ENCODE assay signal across 17 mouse cellular contexts in genomic region chr12:84855084-84855625, GRCm38 (mm10). TPM values are rescaled to one million over a fixed set of nuclear protein-coding genes. Genes with fewer than 3 reads are reported as not detected.
A peak's percentile ranks its signal among the peaks of the same experiment; 100 is the strongest.
DNase-seq lines count a peak whose midpoint lies in the region; ATAC-seq and TF ChIP-seq lines count a peak whose summit lies in the region.
"Had no signal": no experiment of that assay in that cellular context is flagged by ENCODE, and none has a peak within 500 bp of the region (broad histone marks: within the 10 kb centered on the region; RNA-seq: fewer than 3 reads in every experiment).

No protein-coding gene starts in this region.

- ATAC-seq in midbrain, embryonic 11.5 days (ENCODE audit: low FRiP score): no peak
- ATAC-seq in midbrain, embryonic 15.5 days (replicated peaks): no peak
- peak; percentile 67 for ATAC-seq in granulocyte monocyte progenitor cell, adult 5-6 weeks (replicated peaks; ENCODE audit: poor library complexity, severe bottlenecking)
- ATAC-seq in liver, postnatal 0 days: peak; percentile 41
- ATAC-seq in hindbrain, embryonic 13.5 days (ENCODE audit: low FRiP score): no peak
- ATAC-seq: CD4-positive, CD25-positive, alpha-beta regulatory T cell, adult 4 months; forebrain, embryonic 15.5 days; intestine, embryonic 15.5 days had no signal

- no peaks in the 10 kb centered on the region for H3K36me3 ChIP-seq in midbrain, embryonic 11.5 days (ENCODE audit: control insufficient read depth, insufficient read depth, low read length)
- no peaks in the 10 kb centered on the region for H3K36me3 ChIP-seq in midbrain, embryonic 15.5 days (replicated peaks)
- no peaks in the 10 kb centered on the region for H3K36me3 ChIP-seq in liver, postnatal 0 days (replicated peaks; ENCODE audit: insufficient read depth, low read length)
- H3K36me3 ChIP-seq in hindbrain, embryonic 13.5 days: no peaks in the 10 kb centered on the region
- H3K36me3 ChIP-seq: embryonic facial prominence, embryonic 10.5 days; forebrain, embryonic 15.5 days; intestine, embryonic 15.5 days; limb, embryonic 10.5 days had no signal

- TF ChIP-seq CTCF in liver, postnatal 0 days (IDR thresholded peaks at IDR 0.05; ENCODE audit: low read depth): no peak

- H3K4me2 ChIP-seq in midbrain, embryonic 11.5 days: no peak overlapping the region
- no peak overlapping the region for H3K4me2 ChIP-seq in midbrain, embryonic 15.5 days
- no peak overlapping the region for H3K4me2 ChIP-seq in liver, postnatal 0 days (ENCODE audit: low read depth, low read length)
- no peak overlapping the region for H3K4me2 ChIP-seq in hindbrain, embryonic 13.5 days
- H3K4me2 ChIP-seq: forebrain, embryonic 15.5 days; intestine, embryonic 15.5 days had no signal

- H3K27ac ChIP-seq in midbrain, embryonic 11.5 days (ENCODE audit: low read depth, low read length): no peak overlapping the region
- H3K27ac ChIP-seq in midbrain, embryonic 15.5 days: no peak overlapping the region
- peak overlapping the region; percentile 57 for H3K27ac ChIP-seq in liver, postnatal 0 days (ENCODE audit: low read depth)
- H3K27ac ChIP-seq in hindbrain, embryonic 13.5 days: no peak overlapping the region
- H3K27ac ChIP-seq: embryonic facial prominence, embryonic 10.5 days; forebrain, embryonic 15.5 days; intestine, embryonic 15.5 days; limb, embryonic 10.5 days had no signal

- H3K9me3 ChIP-seq in midbrain, embryonic 11.5 days (ENCODE audit: control insufficient read depth, low read length): no peaks in the 10 kb centered on the region
- H3K9me3 ChIP-seq in midbrain, embryonic 15.5 days: no peaks in the 10 kb centered on the region
- no peaks in the 10 kb centered on the region for H3K9me3 ChIP-seq in liver, postnatal 0 days (ENCODE audit: low read length)
- H3K9me3 ChIP-seq in hindbrain, embryonic 13.5 days: no peaks in the 10 kb centered on the region
- H3K9me3 ChIP-seq: embryonic facial prominence, embryonic 10.5 days; forebrain, embryonic 15.5 days; intestine, embryonic 15.5 days; limb, embryonic 10.5 days had no signal

- H3K27me3 ChIP-seq in midbrain, embryonic 11.5 days (ENCODE audit: control insufficient read depth, insufficient read depth, low read length): no peaks in the 10 kb centered on the region
- no peaks in the 10 kb centered on the region for H3K27me3 ChIP-seq in midbrain, embryonic 15.5 days (replicated peaks)
- no peaks in the 10 kb centered on the region for H3K27me3 ChIP-seq in liver, postnatal 0 days (ENCODE audit: insufficient read depth, low read length)
- no peaks in the 10 kb centered on the region for H3K27me3 ChIP-seq in hindbrain, embryonic 13.5 days
- H3K27me3 ChIP-seq: forebrain, embryonic 15.5 days; intestine, embryonic 15.5 days had no signal

- WGBS in midbrain, embryonic 11.5 days: 82% methylated on average over 4 of the region's 4 CpGs
- WGBS in midbrain, embryonic 15.5 days: 85% methylated on average over 4 of the region's 4 CpGs
- WGBS in liver, postnatal 0 days (ENCODE audit: insufficient replicate concordance): 69% methylated on average over 4 of the region's 4 CpGs
- 91% methylated on average over 4 of the region's 4 CpGs for WGBS in hindbrain, embryonic 13.5 days

- DNase-seq in midbrain, embryonic 11.5 days (ENCODE audit: low spot score, missing footprints): peak; percentile 57
- DNase-seq in liver, postnatal 0 days: no peak
- DNase-seq in adrenal gland, postnatal 14 days: no peak
- DNase-seq in cerebellum, adult 11-12 months: no peak
- DNase-seq: cerebellum, adult 9-11 months; gastrocnemius, postnatal 14 days; kidney, postnatal 25 days; right cerebral cortex, postnatal 14 days had no signal

- H3K4me3 ChIP-seq in midbrain, embryonic 11.5 days (ENCODE audit: low read depth, low read length): no peak overlapping the region
- H3K4me3 ChIP-seq in midbrain, embryonic 15.5 days: no peak overlapping the region
- no peak overlapping the region for H3K4me3 ChIP-seq in liver, postnatal 0 days (ENCODE audit: low read depth, low read length)
- no peak overlapping the region for H3K4me3 ChIP-seq in hindbrain, embryonic 13.5 days
- H3K4me3 ChIP-seq: embryonic facial prominence, embryonic 10.5 days; forebrain, embryonic 15.5 days; intestine, embryonic 15.5 days; limb, embryonic 10.5 days had no signal

- no peak for TF ChIP-seq EP300 in liver, postnatal 0 days (IDR thresholded peaks at IDR 0.05; ENCODE audit: low read depth)

- no peak overlapping the region for H3K9ac ChIP-seq in midbrain, embryonic 11.5 days (ENCODE audit: low read length)
- H3K9ac ChIP-seq in midbrain, embryonic 15.5 days: no peak overlapping the region
- H3K9ac ChIP-seq in liver, postnatal 0 days (replicated peaks): no peak overlapping the region; the same call in 1 of the 2 replicates
- no peak overlapping the region for H3K9ac ChIP-seq in hindbrain, embryonic 13.5 days
- H3K9ac ChIP-seq: forebrain, embryonic 15.5 days; intestine, embryonic 15.5 days had no signal

- no peaks in the 10 kb centered on the region for H3K4me1 ChIP-seq in midbrain, embryonic 11.5 days (ENCODE audit: control insufficient read depth, insufficient read depth, low read length)
- H3K4me1 ChIP-seq in midbrain, embryonic 15.5 days: no peaks in the 10 kb centered on the region
- H3K4me1 ChIP-seq in liver, postnatal 0 days (ENCODE audit: insufficient read depth): peaks cover 12% of the 10 kb centered on the region
- 0 out of 2 replicates have a peak, but pooled peaks cover 4% of the 10 kb centered on the region for H3K4me1 ChIP-seq in hindbrain, embryonic 13.5 days (replicated peaks)
- H3K4me1 ChIP-seq: forebrain, embryonic 15.5 days had no signal

RNA-seq across cellular contexts. Expression of gene Ltbp2, which starts 21.2 kb away (rescaled TPM):
- 0.05 TPM in 1 of 2 replicates, not detected in the other for polyA plus RNA-seq in midbrain, embryonic 11.5 days (2014; fragmentation: Nextera tagmentation; extraction: Ambion mirVana)
- polyA plus RNA-seq in midbrain, embryonic 15.5 days (2015; fragmentation: Nextera tagmentation; extraction: Ambion mirVana): 0.25 and 0.32 TPM in 2 replicates
- not detected in 2 replicates for total RNA-seq in granulocyte monocyte progenitor cell, adult 5-6 weeks (2014; fragmentation: Nextera tagmentation)
- total RNA-seq in granulocyte monocyte progenitor cell, adult 5-6 weeks (2017): not detected in 2 replicates
- polyA plus RNA-seq in liver, postnatal 0 days (2015; fragmentation: Nextera tagmentation; extraction: Ambion mirVana): 0.31 and 0.59 TPM in 2 replicates
- 0.14 and 0.31 TPM in 2 replicates for polyA plus RNA-seq in hindbrain, embryonic 13.5 days (2015; fragmentation: Nextera tagmentation; extraction: Ambion mirVana)
- total RNA-seq in adrenal gland, postnatal 14 days (2021): 11.9 and 12.4 TPM in 2 replicates
- total RNA-seq: monocyte, adult 5-6 weeks had no signal
- polyA plus RNA-seq: CD4-positive, CD25-positive, alpha-beta regulatory T cell, adult 4 months had no signal

Comparison
In these comparisons a context has a peak if more than half of its experiments do, and no peak if none do; other contexts are left out.
1. ATAC-seq: peak in granulocyte monocyte progenitor cell, adult 5-6 weeks (single experiment) and liver, postnatal 0 days (single experiment); none in midbrain, embryonic 11.5 days (single experiment), midbrain, embryonic 15.5 days (single experiment) and hindbrain, embryonic 13.5 days (single experiment).